Mouse (Mus musculus): Measurements from ENCODE around the gene Ctnnal1.
"Not testable (repeated sequence)": the region's sequence is repeated elsewhere in the genome, so short reads cannot be mapped to it uniquely, and the experiment has no call there.

Gene Ctnnal1

GRCm38 (mm10) chr4:56865003-56865511, at the start of gene Ctnnal1:
Gene Ctnnal1, minus strand, starts transcription at chr4:56865188.
- DNase-seq (ENCODE audit: low spot score in 2 of 2): peak; percentile 85 to 86

- no peak for DNase-seq (ENCODE audit: low spot score in 2 of 2)
Measured at GRCm38 (mm10) chr4:56914761-56915160, 49.8 kb upstream of the Ctnnal1 start.

- no peak for DNase-seq (ENCODE audit: low spot score in 2 of 2)
Measured at GRCm38 (mm10) chr4:56914338-56914737, 49.4 kb upstream of the Ctnnal1 start.

GRCm38 (mm10) chr4:56912382-56913001, 47.5 kb upstream of the Ctnnal1 start:
- no peak for DNase-seq (ENCODE audit: low spot score in 2 of 2)

- DNase-seq (ENCODE audit: low spot score in 2 of 2): no peak
Measured at GRCm38 (mm10) chr4:56909568-56909967, 44.6 kb upstream of the Ctnnal1 start.

- DNase-seq (ENCODE audit: low spot score in 2 of 2): no peak
Measured at GRCm38 (mm10) chr4:56907671-56908070, 42.7 kb upstream of the Ctnnal1 start.

- DNase-seq (ENCODE audit: low spot score in 2 of 2): no peak
Measured at GRCm38 (mm10) chr4:56906926-56907325, 41.9 kb upstream of the Ctnnal1 start.

- DNase-seq (ENCODE audit: low spot score in 2 of 2): no peak
Measured at GRCm38 (mm10) chr4:56905507-56905906, 40.5 kb upstream of the Ctnnal1 start.

GRCm38 (mm10) chr4:56901671-56902070, 36.7 kb upstream of the Ctnnal1 start:
- no peak for DNase-seq (ENCODE audit: low spot score in 2 of 2)

- no peak for DNase-seq (ENCODE audit: low spot score in 2 of 2)
Measured at GRCm38 (mm10) chr4:56899216-56899615, 34.2 kb upstream of the Ctnnal1 start.

GRCm38 (mm10) chr4:56897511-56897910, 32.5 kb upstream of the Ctnnal1 start:
- DNase-seq (ENCODE audit: low spot score in 2 of 2): no peak

GRCm38 (mm10) chr4:56894196-56894595, 29.2 kb upstream of the Ctnnal1 start:
- DNase-seq (ENCODE audit: low spot score in 2 of 2): no peak

- no peak for DNase-seq (ENCODE audit: low spot score in 2 of 2)
Measured at GRCm38 (mm10) chr4:56892501-56893115, 27.6 kb upstream of the Ctnnal1 start.

- no peak for DNase-seq (ENCODE audit: low spot score in 2 of 2)
Measured at GRCm38 (mm10) chr4:56888483-56888882, 23.5 kb upstream of the Ctnnal1 start.

GRCm38 (mm10) chr4:56886286-56886979, 21.4 kb upstream of the Ctnnal1 start:
- DNase-seq (ENCODE audit: low spot score in 2 of 2): no peak

GRCm38 (mm10) chr4:56880036-56880703, 15.2 kb upstream of the Ctnnal1 start:
- DNase-seq (ENCODE audit: low spot score in 2 of 2): peak; percentile 59 to 68

GRCm38 (mm10) chr4:56878971-56879370, 14.0 kb upstream of the Ctnnal1 start:
- no peak for DNase-seq (ENCODE audit: low spot score in 2 of 2)

GRCm38 (mm10) chr4:56870541-56870940, 5.6 kb upstream of the Ctnnal1 start:
- not testable (repeated sequence) for DNase-seq (ENCODE audit: low spot score in 2 of 2)

GRCm38 (mm10) chr4:56867761-56868160, 2.8 kb upstream of the Ctnnal1 start:
- DNase-seq (ENCODE audit: low spot score in 2 of 2): no peak

- peak; percentile 35 to 61 for DNase-seq (ENCODE audit: low spot score in 2 of 2)
Measured at GRCm38 (mm10) chr4:56865971-56866370, 983 bp upstream of the Ctnnal1 start.

- DNase-seq (ENCODE audit: low spot score in 2 of 2): peak; percentile 17 to 29
Measured at GRCm38 (mm10) chr4:56864417-56865001, 479 bp downstream of the Ctnnal1 start.

- no peak for DNase-seq (ENCODE audit: low spot score in 2 of 2)
Measured at GRCm38 (mm10) chr4:56864016-56864415, 972 bp downstream of the Ctnnal1 start.

Measured in heart, adult 9 months (tissue).